Mouse (Mus musculus) G1E (cell line): ENCODE data around the gene Rint1.

Experiments used
- CTCF ChIP-seq: IDR thresholded peaks from 2 replicates; pipeline ENCODE4 v1.5.1; 2012; ENCODE audit warnings: low read depth, low read length, inconsistent platforms, mixed read lengths
- GATA1 ChIP-seq: IDR thresholded peaks from 2 replicates; pipeline ENCODE4 v1.6.1; 2012; ENCODE audit warnings: borderline replicate concordance, low read length, inconsistent platforms, mixed read lengths
- GATA2 ChIP-seq: IDR thresholded peaks from 2 replicates; pipeline ENCODE4 v1.6.1; 2012; ENCODE audit warnings: low read depth, low read length, inconsistent platforms, borderline replicate concordance
- POLR2AphosphoS5 ChIP-seq: IDR thresholded peaks from 2 replicates; pipeline ENCODE4 v1.6.1; 2012; ENCODE audit warnings: low read depth, low read length, inconsistent platforms; ENCODE audit not compliant: insufficient replicate concordance
- TAL1 ChIP-seq: conservative IDR thresholded peaks from 2 replicates; pipeline ENCODE4 v1.6.1; 2012; ENCODE audit warnings: low read depth, low read length, inconsistent platforms, mixed read lengths

DNA sequence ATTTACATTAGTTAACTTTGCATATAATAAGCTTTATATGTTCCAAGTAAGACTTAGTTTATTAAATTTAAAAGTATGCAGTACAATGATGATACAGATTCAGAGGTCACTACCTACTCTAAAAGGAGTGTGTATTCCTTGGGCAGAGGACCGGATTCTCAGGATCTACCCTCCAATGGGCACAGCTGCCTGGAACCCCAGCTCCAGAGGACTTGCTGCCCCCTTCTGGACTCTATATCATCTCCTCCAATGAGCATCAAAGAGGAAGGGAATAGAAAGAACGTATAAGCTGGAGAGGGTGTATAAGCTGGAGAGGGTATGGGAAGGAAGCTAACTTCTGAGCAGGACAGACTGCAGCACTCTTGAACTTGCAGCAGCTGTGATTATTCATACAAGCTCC is 37.6 kb upstream of the Rint1 start:
- TF ChIP-seq CTCF (no peak), TAL1 (no peak), GATA2 (no peak), GATA1 (no peak), POLR2AphosphoS5 (no peak)
